Mouse (Mus musculus) fat pad, adult 2 months (tissue): Measurements from ENCODE around the gene Zg16.

Experiments
- DNase-seq: peaks from one replicate; pipeline ENCODE4 v3.0.0-alpha.2; 2011; ENCODE audit warnings: low read depth, low spot score; ENCODE audit errors: extremely low read depth

Gene Zg16

DNA sequence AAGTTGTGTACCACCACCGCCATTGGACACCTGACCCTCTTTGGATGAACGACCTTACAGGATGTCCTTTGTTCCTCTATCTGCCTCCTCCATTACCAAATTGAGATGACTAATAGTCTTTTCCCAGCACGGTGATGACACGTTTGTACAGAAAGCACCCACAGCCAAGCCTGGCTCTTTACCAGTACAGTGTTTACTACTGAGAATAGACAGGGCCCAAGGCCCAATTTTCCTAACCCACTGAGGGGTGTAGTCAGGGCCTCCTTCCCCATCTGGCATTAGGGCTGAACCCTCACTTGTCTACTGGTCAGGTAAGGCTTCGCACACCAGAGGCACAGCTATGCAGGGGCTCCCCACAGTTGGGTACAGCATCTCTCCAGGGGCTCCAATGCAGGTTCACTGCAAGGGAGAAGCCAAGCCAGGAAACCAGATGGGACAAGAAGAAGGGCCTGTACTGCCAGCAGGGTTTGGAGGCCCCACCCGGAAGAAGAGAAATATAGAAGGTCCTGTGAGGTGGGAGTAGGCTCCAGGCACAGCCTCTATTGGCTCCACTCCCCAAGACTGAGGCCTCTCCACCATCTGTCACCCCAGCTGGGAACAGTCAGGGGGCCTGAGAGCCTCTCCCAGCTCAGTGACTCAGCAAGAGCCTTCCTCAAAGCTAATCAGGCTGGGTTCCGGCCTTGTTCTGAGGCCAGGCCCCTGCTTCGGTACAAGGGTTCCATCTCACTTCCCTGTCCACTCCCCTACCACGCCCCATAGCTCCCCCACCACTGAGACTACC lies 78.7 kb downstream of the Zg16 start:
- DNase-seq: no peak

DNA sequence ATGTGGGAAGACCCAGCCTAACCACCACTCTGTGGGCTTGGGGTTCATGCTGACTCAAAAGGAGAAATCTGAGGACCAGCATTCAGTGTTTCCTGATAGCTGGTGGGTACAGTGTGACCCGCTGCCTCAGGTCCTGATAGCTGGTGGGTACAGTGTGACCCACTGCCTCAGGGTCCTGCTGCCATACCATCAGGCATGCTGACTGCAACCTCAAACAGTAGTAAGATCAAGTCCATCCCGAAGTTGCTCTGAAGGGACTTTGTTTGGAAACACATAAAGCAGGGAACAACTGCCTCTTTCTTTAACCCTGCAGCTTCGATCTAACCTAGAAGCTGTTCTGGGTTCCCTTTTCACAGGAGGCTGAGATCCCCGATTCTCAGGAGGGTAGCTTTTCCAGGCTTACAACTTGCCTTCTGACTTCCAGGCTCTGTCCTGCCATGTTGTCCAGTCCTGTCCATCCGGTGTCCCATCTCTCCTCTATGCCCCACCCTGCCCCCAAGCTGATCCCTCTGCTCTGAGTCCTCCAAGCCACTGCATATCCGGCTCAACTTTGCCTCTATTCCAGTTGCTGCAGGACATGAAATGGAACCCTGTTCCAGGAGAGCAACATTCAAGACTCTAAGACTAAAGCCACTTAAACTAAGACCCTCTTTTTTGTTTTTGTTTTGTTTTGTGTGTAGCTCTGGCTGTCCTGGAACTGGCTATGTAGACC lies 79.7 kb downstream of the Zg16 start:
- DNase-seq: no peak

DNA sequence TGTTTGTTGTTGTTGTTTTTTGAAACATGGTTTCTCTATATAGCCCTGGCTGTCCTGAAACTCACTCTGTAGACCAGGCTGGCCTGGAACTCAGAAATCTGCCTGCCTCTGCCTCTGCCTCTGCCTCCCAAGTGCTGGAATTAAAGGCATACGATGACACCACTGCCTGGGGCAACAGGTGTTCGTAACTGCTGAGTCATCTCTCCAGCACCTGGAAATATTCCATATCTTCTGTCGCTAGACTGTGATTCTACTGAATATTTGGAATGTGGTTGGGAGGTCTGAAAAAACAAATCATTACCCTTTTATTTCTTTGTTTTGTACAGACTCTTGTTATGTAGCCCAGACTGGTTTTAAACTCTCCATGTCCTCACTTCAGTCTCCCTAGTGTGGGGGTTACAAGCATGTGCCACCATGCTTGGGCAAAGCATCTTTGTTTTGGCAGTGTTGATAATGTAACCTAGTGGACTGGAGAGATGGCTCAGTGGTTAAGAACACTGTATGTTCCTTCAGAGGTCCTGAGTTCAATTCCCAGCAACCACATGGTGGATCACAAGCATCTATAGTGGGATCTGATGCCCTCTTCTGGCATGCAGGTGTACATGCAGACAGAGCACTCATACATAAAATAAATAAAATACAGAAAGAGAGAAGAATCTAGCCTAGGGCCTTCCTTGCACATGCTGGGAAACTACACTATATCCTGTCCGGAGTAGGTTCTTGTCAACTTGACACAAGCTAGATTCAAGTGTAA lies 82.8 kb downstream of the Zg16 start:
- no peak for DNase-seq

DNA sequence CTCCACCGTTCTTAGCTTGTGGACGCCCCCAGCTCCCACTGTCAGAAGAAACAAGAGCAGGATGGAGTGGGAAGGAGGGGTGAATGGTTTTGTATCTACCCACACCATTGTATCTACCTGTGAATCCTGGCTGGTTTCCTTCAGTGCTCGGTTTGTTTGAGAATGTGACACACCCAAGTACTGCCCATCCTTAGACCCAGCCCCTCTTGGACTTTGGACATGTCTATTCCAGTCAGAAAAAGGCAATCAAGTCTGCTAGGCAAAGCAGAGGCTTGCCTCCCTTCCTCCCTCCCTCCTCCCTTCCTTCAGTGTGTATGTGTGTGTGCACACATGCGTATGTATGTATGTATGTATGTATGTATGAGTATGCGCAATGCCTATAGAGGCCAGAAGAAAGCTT lies 83.5 kb downstream of the Zg16 start:
- no peak for DNase-seq
